Mouse (Mus musculus) CH12.LX (cell line): ENCODE measurements at regions not wholly inside any gene's neighbourhood (a gene's known extent, or its start where the extent isn't known, plus 50 kb on each side); places are given as distances from the start of the nearest gene placed in this dataset.

ENCODE experiments used
- DNase-seq: peaks from one replicate; pipeline ENCODE4 v3.0.0-alpha.2; 2013; ENCODE audit errors: extremely low read depth
- H3K27ac ChIP-seq: 2 replicates; pipeline ENCODE4 v1.5.1; 2012; ENCODE audit warnings: low read depth, mild to moderate bottlenecking, control low read depth, moderate library complexity; ENCODE audit not compliant: insufficient read depth
- H3K27me3 ChIP-seq: replicated peaks from 2 replicates; pipeline ENCODE3; 2012; ENCODE audit warnings: inconsistent platforms
- H3K36me3 ChIP-seq, 2 experiments: replicated peaks in 1 of 2; 2 replicates each; pipeline versions ENCODE3 to v1.6.1; 2012; ENCODE audit warnings: inconsistent platforms in 1 of 2, low read length in 1 of 2, mild to moderate bottlenecking in 1 of 2, mixed read lengths in 1 of 2, moderate library complexity in 1 of 2; ENCODE audit not compliant: control insufficient read depth in 1 of 2, insufficient read depth in 1 of 2
- H3K4me1 ChIP-seq, 2 experiments: 2 replicates each; pipeline ENCODE4 v1.6.1; 2012; ENCODE audit warnings: inconsistent platforms in 1 of 2, moderate library complexity in 1 of 2; ENCODE audit not compliant: insufficient read depth in 2 of 2, control insufficient read depth in 1 of 2
- H3K4me2 ChIP-seq: 2 replicates; pipeline ENCODE4 v1.6.1; 2012; ENCODE audit warnings: low read depth, mild to moderate bottlenecking, control low read depth; ENCODE audit not compliant: poor library complexity, insufficient read depth, severe bottlenecking
- H3K4me3 ChIP-seq, 3 experiments: fragments of 150-350 bp in 1 of 3; sonication (generic) in 1 of 3; replicated peaks in 1 of 3; 2 replicates each; pipeline versions ENCODE3 to v1.5.1; 2011 to 2012; ENCODE audit warnings: low read depth in 2 of 3, low read length in 2 of 3, mild to moderate bottlenecking in 2 of 3, moderate library complexity in 2 of 3, control low read depth in 1 of 3, improper control_type of control experiment in 1 of 3, inconsistent platforms in 1 of 3, mixed read lengths in 1 of 3; ENCODE audit not compliant: poor library complexity in 1 of 3
- H3K79me2 ChIP-seq: replicated peaks from 2 replicates; pipeline ENCODE4 v1.6.1; 2012; ENCODE audit warnings: mild to moderate bottlenecking, moderate library complexity; ENCODE audit not compliant: control insufficient read depth, poor library complexity, insufficient read depth, severe bottlenecking; ENCODE audit errors: extremely low read depth
- H3K9ac ChIP-seq: 2 replicates; pipeline ENCODE4 v1.6.1; 2012; ENCODE audit warnings: low read depth, mild to moderate bottlenecking, control low read depth, moderate library complexity; ENCODE audit not compliant: insufficient read depth
- H3K9me3 ChIP-seq: replicated peaks from 2 replicates; pipeline ENCODE3; 2012; ENCODE audit warnings: low read length, inconsistent platforms, mixed read lengths
- BHLHE40 ChIP-seq: IDR thresholded peaks from 2 replicates; pipeline ENCODE4 v1.6.1; 2011; ENCODE audit warnings: mild to moderate bottlenecking, low read depth, low read length, improper control_type of control experiment
- CHD1 ChIP-seq: IDR thresholded peaks from 2 replicates; pipeline ENCODE4 v1.6.1; 2012; ENCODE audit warnings: low read depth, low read length, improper control_type of control experiment, inconsistent platforms
- CHD2 ChIP-seq: IDR thresholded peaks from 2 replicates; pipeline ENCODE4 v1.6.1; 2011; ENCODE audit warnings: low read length, improper control_type of control experiment
- ETS1 ChIP-seq: conservative IDR thresholded peaks from 2 replicates; pipeline ENCODE4 v1.6.1; 2012; ENCODE audit warnings: low read depth, mild to moderate bottlenecking, inconsistent platforms, low read length, improper control_type of control experiment, moderate library complexity
- HCFC1 ChIP-seq: IDR thresholded peaks from 2 replicates; pipeline ENCODE4 v1.6.1; 2012; ENCODE audit warnings: low read depth, mild to moderate bottlenecking, inconsistent platforms, low read length, improper control_type of control experiment
- IRF4 ChIP-seq: IDR thresholded peaks from 2 replicates; pipeline ENCODE4 v1.6.1; 2014; ENCODE audit warnings: low read depth, mild to moderate bottlenecking, inconsistent platforms, low read length, improper control_type of control experiment
- JUND ChIP-seq: conservative IDR thresholded peaks from 2 replicates; pipeline ENCODE4 v1.6.1; 2011; ENCODE audit warnings: low read depth, low read length, improper control_type of control experiment
- MAX ChIP-seq: IDR thresholded peaks from 2 replicates; pipeline ENCODE4 v1.6.1; 2011; ENCODE audit warnings: low read length, improper control_type of control experiment
- MAZ ChIP-seq: IDR thresholded peaks from 2 replicates; pipeline ENCODE4 v1.6.1; 2012; ENCODE audit warnings: low read depth, mild to moderate bottlenecking, inconsistent platforms, low read length, improper control_type of control experiment, moderate library complexity
- MEF2A ChIP-seq: IDR thresholded peaks from 2 replicates; pipeline ENCODE4 v1.6.1; 2014; ENCODE audit warnings: low read depth, mild to moderate bottlenecking, inconsistent platforms, low read length, improper control_type of control experiment, borderline replicate concordance
- MXI1 ChIP-seq: IDR thresholded peaks from 2 replicates; pipeline ENCODE4 v1.6.1; 2011; ENCODE audit warnings: mild to moderate bottlenecking, low read depth, low read length, improper control_type of control experiment
- MYC ChIP-seq: IDR thresholded peaks from 2 replicates; pipeline ENCODE4 v1.6.1; 2011; ENCODE audit warnings: low read depth, mild to moderate bottlenecking, improper control_type of control experiment, low read length
- NRF1 ChIP-seq: IDR thresholded peaks from 2 replicates; pipeline ENCODE4 v1.6.1; 2014; ENCODE audit warnings: low read depth, mild to moderate bottlenecking, inconsistent platforms, low read length, improper control_type of control experiment, moderate library complexity
- RAD21 ChIP-seq: IDR thresholded peaks from 2 replicates; pipeline ENCODE4 v1.6.1; 2011; ENCODE audit warnings: low read depth, mild to moderate bottlenecking, low read length, improper control_type of control experiment, moderate library complexity
- SIN3A ChIP-seq: IDR thresholded peaks from 2 replicates; pipeline ENCODE4 v1.6.1; 2012; ENCODE audit warnings: low read length, improper control_type of control experiment, inconsistent platforms
- SMC3 ChIP-seq: IDR thresholded peaks from 2 replicates; pipeline ENCODE4 v1.6.1; 2011; ENCODE audit warnings: low read depth, low read length, improper control_type of control experiment
- TBP ChIP-seq: conservative IDR thresholded peaks from 2 replicates; pipeline ENCODE4 v1.6.1; 2011; ENCODE audit warnings: low read depth, low read length, improper control_type of control experiment
- TCF12 ChIP-seq: IDR thresholded peaks from 2 replicates; pipeline ENCODE4 v1.6.1; 2014; ENCODE audit warnings: low read depth, mild to moderate bottlenecking, inconsistent platforms, low read length, improper control_type of control experiment
- UBTF ChIP-seq: IDR thresholded peaks from 2 replicates; pipeline ENCODE4 v1.6.1; 2012; ENCODE audit warnings: low read depth, mild to moderate bottlenecking, inconsistent platforms, low read length, improper control_type of control experiment, moderate library complexity
- USF2 ChIP-seq: conservative IDR thresholded peaks from 2 replicates; pipeline ENCODE4 v1.6.1; 2011; ENCODE audit warnings: low read depth, low read length, improper control_type of control experiment
- ZC3H11A ChIP-seq: IDR thresholded peaks from 2 replicates; pipeline ENCODE4 v1.6.1; 2012; ENCODE audit warnings: low read depth, mild to moderate bottlenecking, inconsistent platforms, low read length, improper control_type of control experiment
- ZKSCAN1 ChIP-seq: IDR thresholded peaks from 2 replicates; pipeline ENCODE4 v1.6.1; 2012; ENCODE audit warnings: low read depth, inconsistent platforms, low read length, improper control_type of control experiment, borderline replicate concordance
- dilution Hi-C: fragments of 300-500 bp; cut with MboI; formaldehyde crosslinking; loops from 2 replicates; pipeline ENCODE4 v1.14.3; 2020; ENCODE audit warnings: low sequenced_read_pairs; ENCODE audit not compliant: extremely low pct_unique_long_range_greater_than_20kb, extremely low pct_ligation_motif_present
- in situ Hi-C: fragments of 300-500 bp; cut with MboI; formaldehyde crosslinking; loops from 3 replicates; pipeline ENCODE4 v1.14.3; 2019; ENCODE audit warnings: low sequenced_read_pairs, low pct_ligation_motif_present, low pct_unique_long_range_greater_than_20kb, mixed read lengths

GRCm38 (mm10) chr12:8103259-8103658 lies 104.6 kb upstream of the Ldah start:
- H3K4me1 ChIP-seq = peaks cover 0 to 22% of the 10 kb centered on the region in 2 experiments; a peak in 2 of 4 replicates
- no peak overlapping the region for H3K9ac ChIP-seq
- H3K4me3 ChIP-seq = no peak overlapping the region
- DNase-seq = no peak
- dilution Hi-C loops (no loop called here), in situ Hi-C loops (no loop called here)
- H3K27ac ChIP-seq = no peak overlapping the region
- TF ChIP-seq USF2 (no peak), MAZ (no peak), CHD2 (no peak), CHD1 (no peak), ETS1 (no peak), RAD21 (no peak), ZC3H11A (no peak), UBTF (no peak), NRF1 (no peak), MEF2A (no peak), IRF4 (no peak), SIN3A (no peak), JUND (no peak), BHLHE40 (no peak), MYC (no peak), SMC3 (no peak), ZKSCAN1 (no peak)
- H3K9me3 ChIP-seq = no peaks in the 10 kb centered on the region
- H3K4me2 ChIP-seq = no peak overlapping the region
- no peaks in the 10 kb centered on the region for H3K79me2 ChIP-seq
- H3K27me3 ChIP-seq = no peaks in the 10 kb centered on the region
- H3K36me3 ChIP-seq = no peaks in the 10 kb centered on the region

GRCm38 (mm10) chr12:8107137-8107536 lies 100.8 kb upstream of the Ldah start:
- no peaks in the 10 kb centered on the region for H3K79me2 ChIP-seq
- no peak overlapping the region for H3K27ac ChIP-seq
- in situ Hi-C loops (no loop called here), dilution Hi-C loops (no loop called here)
- no peaks in the 10 kb centered on the region for H3K27me3 ChIP-seq
- H3K4me2 ChIP-seq = no peak overlapping the region
- no peak for DNase-seq
- H3K4me1 ChIP-seq = peaks cover 0 to 22% of the 10 kb centered on the region in 2 experiments; a peak in 2 of 4 replicates
- TF ChIP-seq ZKSCAN1 (no peak), TCF12 (no peak), HCFC1 (no peak), SMC3 (no peak), ETS1 (no peak), MAX (no peak), TBP (no peak), USF2 (no peak), SIN3A (no peak), CHD1 (no peak), BHLHE40 (no peak), IRF4 (no peak), MEF2A (no peak), MXI1 (no peak), ZC3H11A (no peak)
- TF ChIP-seq, all 38 proteins: peak for 0
- H3K9me3 ChIP-seq = no peaks in the 10 kb centered on the region
- no peak overlapping the region for H3K9ac ChIP-seq
- no peaks in the 10 kb centered on the region for H3K36me3 ChIP-seq
- H3K4me3 ChIP-seq = no peak overlapping the region
